Mouse (Mus musculus): Measurements from ENCODE around the gene Rreb1. TPM values are rescaled to one million over a fixed set of nuclear protein-coding genes. Genes with fewer than 3 reads are reported as not detected.

Rreb1 gene
- polyA plus RNA-seq, 1 experiment from 2014 or later: 4.5 TPM

Other genes starting within 250 kb of the Rreb1 start
- gene Ssr1, start 215.8 kb downstream of the Rreb1 start, polyA plus RNA-seq (2016; fragmentation: Nextera tagmentation; extraction: Ambion mirVana): 116 and 119 TPM in 2 replicates

Data from midbrain, embryonic 10.5 days (tissue).